Mouse (Mus musculus) E14TG2a.4 (cell line): ENCODE data around the gene Orc6.

Experiments used
- H3K27me3 ChIP-seq: 2 replicates; pipeline ENCODE4 v1.6.1; 2014; ENCODE audit warnings: low read length, control low read depth; ENCODE audit not compliant: insufficient read depth
- H3K36me3 ChIP-seq: 2 replicates; pipeline ENCODE4 v1.6.1; 2014; ENCODE audit warnings: low read length, control low read depth; ENCODE audit not compliant: insufficient read depth
- H3K4me1 ChIP-seq: replicated peaks from 2 replicates; pipeline ENCODE4 v1.6.1; 2014; ENCODE audit warnings: low read depth, low read length, control low read depth
- H3K4me3 ChIP-seq: replicated peaks from 2 replicates; pipeline ENCODE4 v1.5.1; 2014; ENCODE audit warnings: mild to moderate bottlenecking, low read length
- H3K9me3 ChIP-seq: 2 replicates; pipeline ENCODE4 v1.6.1; 2014; ENCODE audit warnings: low read length, control low read depth
- CTCF ChIP-seq: conservative IDR thresholded peaks from 2 replicates; pipeline ENCODE4 v1.5.1; 2014; ENCODE audit warnings: low read length
- NANOG ChIP-seq: IDR thresholded peaks from 2 replicates; pipeline ENCODE4 v1.6.1; 2014; ENCODE audit warnings: borderline replicate concordance, low read length, mixed read lengths
- POU5F1 ChIP-seq: IDR thresholded peaks from 2 replicates; pipeline ENCODE4 v1.6.1; 2014; ENCODE audit warnings: low read length, borderline replicate concordance

Gene Orc6

GRCm38 (mm10) chr8:85339871-85340573, 40.6 kb downstream of the Orc6 start:
- H3K4me1 ChIP-seq: no peaks in the 10 kb centered on the region
- TF ChIP-seq NANOG: no peak
- no peaks in the 10 kb centered on the region for H3K36me3 ChIP-seq
- no peaks in the 10 kb centered on the region for H3K27me3 ChIP-seq
- no peaks in the 10 kb centered on the region for H3K9me3 ChIP-seq
- no peak overlapping the region for H3K4me3 ChIP-seq

DNA sequence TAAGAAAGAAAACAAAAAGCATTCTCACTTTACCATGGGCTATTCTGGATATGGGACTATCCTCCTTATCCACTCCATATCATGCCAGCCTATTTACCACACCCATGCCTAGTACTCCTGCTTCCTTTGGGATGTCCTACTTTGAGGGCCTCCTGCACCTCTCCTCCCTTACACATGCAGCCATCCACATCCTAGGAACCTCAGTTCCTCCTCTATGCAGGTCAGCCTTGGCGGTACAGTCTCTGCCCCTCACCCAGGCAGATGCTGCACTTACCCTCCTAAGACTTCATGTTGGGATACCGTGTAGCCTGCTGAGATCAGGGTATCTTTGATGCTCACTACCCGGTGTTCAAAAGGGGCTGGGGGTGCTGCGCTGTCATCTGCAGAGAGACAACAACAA, 53.9 kb downstream of the Orc6 start:
- H3K36me3 ChIP-seq: no peaks in the 10 kb centered on the region
- H3K4me1 ChIP-seq: no peaks in the 10 kb centered on the region
- no peaks in the 10 kb centered on the region for H3K27me3 ChIP-seq
- H3K9me3 ChIP-seq: no peaks in the 10 kb centered on the region
- TF ChIP-seq POU5F1: no peak
- TF ChIP-seq NANOG: no peak
- no peak for TF ChIP-seq CTCF
- no peak overlapping the region for H3K4me3 ChIP-seq
